Comparison of ENCODE assay signal across 33 mouse cellular contexts in genomic region chr6:135074405-135074947, GRCm38 (mm10). TPM values are rescaled to one million over a fixed set of nuclear protein-coding genes. Genes with fewer than 3 reads are reported as not detected.
DNase-seq lines count a peak whose midpoint lies in the region; ATAC-seq and TF ChIP-seq lines count a peak whose summit lies in the region.
"Had no signal": no experiment of that assay in that cellular context is flagged by ENCODE, and none has a peak within 500 bp of the region (broad histone marks: within the 10 kb centered on the region; RNA-seq: fewer than 3 reads in every experiment).

No protein-coding gene starts in this region.

- intact Hi-C loops in heart, postnatal 36 days (cut with DNase I), result no loop called here

- TF ChIP-seq CTCF in lung, adult 2 months (IDR thresholded peaks at IDR 0.05; ENCODE audit: insufficient read depth, low read length), result no peak

- H3K36me3 ChIP-seq in kidney, embryonic 14.5 days (ENCODE audit: control insufficient read depth, insufficient read depth, low read length), result no peaks in the 10 kb centered on the region
- H3K36me3 ChIP-seq: embryonic facial prominence, embryonic 10.5 days; hindbrain, embryonic 12.5 days; liver, embryonic 12.5 days; midbrain, embryonic 15.5 days; neural tube, embryonic 13.5 days had no signal

- 27% methylated on average over 6 of the region's 6 CpGs for WGBS in lung, adult 2 months
- 63% methylated on average over 6 of the region's 6 CpGs for WGBS in kidney, embryonic 14.5 days

- no peak overlapping the region for H3K9ac ChIP-seq in kidney, embryonic 14.5 days (ENCODE audit: low read depth, low read length)
- H3K9ac ChIP-seq: heart, embryonic 15.5 days; hindbrain, embryonic 12.5 days; kidney, embryonic 15.5 days; limb, embryonic 13.5 days; liver, embryonic 12.5 days; lung, embryonic 15.5 days; midbrain, embryonic 15.5 days; neural tube, embryonic 13.5 days had no signal

- no peaks in the 10 kb centered on the region for H3K27me3 ChIP-seq in kidney, embryonic 14.5 days (ENCODE audit: control insufficient read depth, insufficient read depth, low read length)
- H3K27me3 ChIP-seq: heart, embryonic 15.5 days; hindbrain, embryonic 12.5 days; kidney, embryonic 15.5 days; limb, embryonic 13.5 days; liver, embryonic 12.5 days; lung, embryonic 15.5 days; midbrain, embryonic 15.5 days; neural tube, embryonic 13.5 days had no signal

- no peak overlapping the region for H3K4me2 ChIP-seq in kidney, embryonic 14.5 days (replicated peaks; ENCODE audit: low read depth, low read length)
- H3K4me2 ChIP-seq: heart, embryonic 15.5 days; hindbrain, embryonic 12.5 days; kidney, embryonic 15.5 days; limb, embryonic 13.5 days; liver, embryonic 12.5 days; lung, embryonic 15.5 days; midbrain, embryonic 15.5 days; neural tube, embryonic 13.5 days had no signal

- H3K9me3 ChIP-seq in kidney, embryonic 14.5 days (ENCODE audit: control insufficient read depth, low read length), result no peaks in the 10 kb centered on the region
- H3K9me3 ChIP-seq: forebrain, embryonic 10.5 days; heart, embryonic 15.5 days; hindbrain, embryonic 12.5 days; kidney, embryonic 15.5 days; limb, embryonic 13.5 days; liver, embryonic 12.5 days; lung, embryonic 15.5 days; midbrain, embryonic 15.5 days; neural tube, embryonic 13.5 days had no signal

- DNase-seq in heart, adult 11 months, result peak; percentile 90
- no peak for DNase-seq in heart, postnatal 36 days
- peak; percentile 51 to 75 for DNase-seq in lung, adult 18-20 months
- DNase-seq in lung, adult 2 months, result no peak
- peak; percentile 50 for DNase-seq in ZHBTc4 (ENCODE audit: low read depth, low spot score)
- DNase-seq in lung, postnatal 25 days (ENCODE audit: low spot score), result peak; percentile 56
- DNase-seq in frontal cortex, adult 2 months (ENCODE audit: extremely low spot score in 1 of 2, low spot score in 1 of 2), result no peak
- DNase-seq: adrenal gland, postnatal 14 days; cerebellum, adult 9-10 months; kidney, postnatal 36 days; layer of hippocampus, adult 9-11 months; retina, postnatal 1 day; right cerebral cortex, postnatal 25 days; spleen, adult 18-20 months; thymus, postnatal 14 days had no signal

- no peak for TF ChIP-seq POLR2A in lung, adult 2 months (IDR thresholded peaks at IDR 0.05; ENCODE audit: borderline replicate concordance, extremely low read depth, low read depth, low read length)

- no peak for ATAC-seq in kidney, embryonic 14.5 days (ENCODE audit: low FRiP score, low TSS enrichment)
- ATAC-seq: forebrain, embryonic 16.5 days; intestine, postnatal 0 days; liver, embryonic 12.5 days; midbrain, embryonic 15.5 days had no signal

- no peak overlapping the region for H3K27ac ChIP-seq in kidney, embryonic 14.5 days (ENCODE audit: low read depth, low read length)
- H3K27ac ChIP-seq: embryonic facial prominence, embryonic 10.5 days; forebrain, embryonic 10.5 days; heart, embryonic 15.5 days; hindbrain, embryonic 12.5 days; kidney, embryonic 15.5 days; limb, embryonic 13.5 days; liver, embryonic 12.5 days; lung, embryonic 15.5 days; midbrain, embryonic 15.5 days; neural tube, embryonic 13.5 days had no signal

- peaks cover 5% of the 10 kb centered on the region for H3K4me1 ChIP-seq in lung, adult 2 months (ENCODE audit: control insufficient read depth, insufficient read depth, low read length)
- H3K4me1 ChIP-seq in kidney, embryonic 14.5 days (ENCODE audit: control insufficient read depth, insufficient read depth, low read length), result no peaks in the 10 kb centered on the region; the same call in 1 of the 2 replicates
- H3K4me1 ChIP-seq: heart, embryonic 15.5 days; hindbrain, embryonic 12.5 days; limb, embryonic 13.5 days; liver, embryonic 12.5 days; midbrain, embryonic 15.5 days; neural tube, embryonic 13.5 days had no signal

- H3K4me3 ChIP-seq in lung, adult 2 months (replicated peaks; ENCODE audit: extremely low read depth, low read depth, low read length), result no peak overlapping the region
- H3K4me3 ChIP-seq in kidney, embryonic 14.5 days (ENCODE audit: low read length), result no peak overlapping the region
- H3K4me3 ChIP-seq: embryonic facial prominence, embryonic 10.5 days; forebrain, embryonic 10.5 days; heart, embryonic 15.5 days; hindbrain, embryonic 12.5 days; kidney, embryonic 15.5 days; limb, embryonic 13.5 days; liver, embryonic 12.5 days; lung, embryonic 15.5 days; midbrain, embryonic 15.5 days; myocyte; neural tube, embryonic 13.5 days had no signal

RNA-seq across cellular contexts. Expression of gene Gprc5a, which starts 9.0 kb away (rescaled TPM):
- total RNA-seq in heart, postnatal 36 days (2021), result 1 to 10 TPM in 1 of 2 experiments, under 1 TPM in 1; 0.81 to 1.3 TPM
- polyA plus RNA-seq in lung, adult 2 months (2012; rRNA removed), result 281 and 352 TPM in 2 replicates
- polyA plus RNA-seq in kidney, embryonic 14.5 days (2014; fragmentation: Nextera tagmentation; extraction: Ambion mirVana), result 12.5 and 15.8 TPM in 2 replicates
- polyA plus RNA-seq in frontal cortex, adult 2 months (2012; rRNA removed), result 0.06 and 0.08 TPM in 2 replicates
- total RNA-seq: MEL had no signal

RNA-seq across cellular contexts. Expression of gene Gprc5d, which starts 43.6 kb away (rescaled TPM):
- not detected for total RNA-seq in heart, postnatal 36 days (2021)
- 0.17 TPM in 1 of 2 replicates, not detected in the other for polyA plus RNA-seq in lung, adult 2 months (2012; rRNA removed)
- not detected in 2 replicates for polyA plus RNA-seq in kidney, embryonic 14.5 days (2014; fragmentation: Nextera tagmentation; extraction: Ambion mirVana)
- 0.48 and 0.59 TPM in 2 replicates for polyA plus RNA-seq in frontal cortex, adult 2 months (2012; rRNA removed)
- total RNA-seq: adrenal gland, postnatal 14 days; gastrocnemius, postnatal 4 days; left cerebral cortex, adult 18-20 months; left cerebral cortex, postnatal 25 days; MEL had no signal
- polyA plus RNA-seq: embryonic facial prominence, embryonic 10.5 days; forebrain, embryonic 10.5 days; forebrain, embryonic 16.5 days; heart, embryonic 15.5 days; hindbrain, embryonic 12.5 days; intestine, postnatal 0 days; kidney, embryonic 15.5 days; limb, embryonic 13.5 days; lung, embryonic 15.5 days; midbrain, embryonic 15.5 days; neural tube, embryonic 13.5 days had no signal

Comparison
In these comparisons a context has a peak if more than half of its experiments do, and no peak if none do; other contexts are left out.
1. DNase-seq: peak in heart, adult 11 months (single experiment), lung, adult 18-20 months (2 of 2), ZHBTc4 (single experiment) and lung, postnatal 25 days (single experiment); none in heart, postnatal 36 days (0 of 2), lung, adult 2 months (single experiment) and frontal cortex, adult 2 months (0 of 2).
2. RNA of gene Gprc5a, which starts 9.0 kb away (polyA plus RNA-seq): 281 to 352 TPM in lung, adult 2 months; 12.5 to 15.8 TPM in kidney, embryonic 14.5 days and 0.06 to 0.08 TPM in frontal cortex, adult 2 months; every median in the first group is over 10 times any median in the second.